Mouse (Mus musculus) stomach, postnatal 0 days (tissue): ENCODE results near the gene Josd1.
"Not testable (repeated sequence)": the region's sequence is repeated elsewhere in the genome, so short reads cannot be mapped to it uniquely, and the experiment has no call there.

Experiments used
- CTCF ChIP-seq: IDR thresholded peaks from 2 replicates; pipeline ENCODE4 v1.5.1; 2016; ENCODE audit warnings: antibody characterized with exemption, low read depth, mild to moderate bottlenecking, moderate library complexity
- EP300 ChIP-seq: optimal IDR thresholded peaks from 2 replicates; pipeline ENCODE3; 2016; ENCODE audit warnings: antibody characterized with exemption

DNA sequence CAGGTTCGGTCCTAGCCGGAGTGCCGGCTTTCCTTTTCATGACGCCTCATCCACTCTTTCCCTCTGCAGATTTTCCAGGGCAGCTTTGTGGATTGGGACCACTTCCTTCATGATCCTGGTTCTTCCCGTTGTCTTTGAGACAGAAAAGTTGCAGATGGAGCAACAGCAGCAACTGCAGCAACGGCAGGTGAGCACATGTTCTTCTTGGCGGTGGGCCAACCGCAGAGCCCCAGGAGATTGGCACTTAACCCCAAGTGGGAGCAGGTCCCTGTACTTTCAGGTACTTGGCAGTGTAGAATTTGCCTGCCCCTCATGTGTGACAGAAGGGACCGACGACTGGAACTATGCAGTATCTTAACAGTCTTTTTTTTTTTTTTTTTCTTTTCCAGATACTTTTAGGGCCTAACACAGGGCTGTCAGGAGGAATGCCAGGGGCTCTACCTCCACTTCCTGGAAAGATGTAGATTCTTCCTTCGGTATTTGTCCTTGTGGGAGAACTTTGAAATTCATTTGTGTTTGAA lies 15.8 kb downstream of the Josd1 start:
- TF ChIP-seq CTCF, EP300: not testable (repeated sequence)
